Mouse (Mus musculus) testis, postnatal 14 days (tissue): Measurements from ENCODE around the gene Polr3g.
"Not testable (repeated sequence)": the region's sequence is repeated elsewhere in the genome, so short reads cannot be mapped to it uniquely, and the experiment has no call there.

Source experiments
- DNase-seq: peaks from one replicate; pipeline ENCODE4 v3.0.0; 2021; ENCODE audit warnings: low spot score

Gene Polr3g

GRCm38 (mm10) chr13:81689587-81689986, 21.2 kb downstream of the Polr3g start:
- DNase-seq, result no peak

GRCm38 (mm10) chr13:81684884-81685283, 25.9 kb downstream of the Polr3g start:
- no peak for DNase-seq

- no peak for DNase-seq
These were observed 26.6 kb downstream of the Polr3g start for GRCm38 (mm10) chr13:81684258-81684657.

GRCm38 (mm10) chr13:81683107-81683506, 27.7 kb downstream of the Polr3g start:
- no peak for DNase-seq

GRCm38 (mm10) chr13:81675333-81675732, 35.5 kb downstream of the Polr3g start:
- DNase-seq, result no peak

- no peak for DNase-seq
These were observed 43.1 kb downstream of the Polr3g start for GRCm38 (mm10) chr13:81667713-81668112.

GRCm38 (mm10) chr13:81664331-81664698, 46.5 kb downstream of the Polr3g start:
- DNase-seq, result no peak

- DNase-seq, result no peak
These were observed 47.1 kb downstream of the Polr3g start for GRCm38 (mm10) chr13:81663566-81664330.

GRCm38 (mm10) chr13:81658053-81658752, 52.6 kb downstream of the Polr3g start:
- DNase-seq, result no peak

GRCm38 (mm10) chr13:81657351-81658052, 53.3 kb downstream of the Polr3g start, which contains the start of gene Lysmd3:
Gene Lysmd3, plus strand, starts transcription at chr13:81657663.
- DNase-seq, result peak; percentile 90

- no peak for DNase-seq
These were observed 53.8 kb downstream of the Polr3g start for GRCm38 (mm10) chr13:81657008-81657350.

GRCm38 (mm10) chr13:81656091-81656850, 54.5 kb downstream of the Polr3g start:
- no peak for DNase-seq

GRCm38 (mm10) chr13:81650382-81650781, 60.4 kb downstream of the Polr3g start:
- DNase-seq, result not testable (repeated sequence)

- no peak for DNase-seq
These were observed 64.5 kb downstream of the Polr3g start for GRCm38 (mm10) chr13:81646348-81646747.

- no peak for DNase-seq
These were observed 66.7 kb downstream of the Polr3g start for GRCm38 (mm10) chr13:81644047-81644565.

- DNase-seq, result no peak
These were observed 68.2 kb downstream of the Polr3g start for GRCm38 (mm10) chr13:81642491-81643149.

- no peak for DNase-seq
These were observed 69.3 kb downstream of the Polr3g start for GRCm38 (mm10) chr13:81641289-81642045.

- DNase-seq, result no peak
These were observed 69.9 kb downstream of the Polr3g start for GRCm38 (mm10) chr13:81640881-81641280.

GRCm38 (mm10) chr13:81639624-81640023, 71.2 kb downstream of the Polr3g start:
- no peak for DNase-seq

GRCm38 (mm10) chr13:81632720-81633415, 77.9 kb downstream of the Polr3g start, which contains the start of gene Adgrv1:
Gene Adgrv1, minus strand, starts transcription at chr13:81633154.
- DNase-seq, result peak; percentile 88
